Mouse (Mus musculus) layer of hippocampus, adult 9-11 months (tissue): ENCODE measurements around the gene Rbbp8nl.

ENCODE experiments used
- DNase-seq: peaks from one replicate; pipeline ENCODE4 v3.0.0; 2022

Gene Rbbp8nl

DNA sequence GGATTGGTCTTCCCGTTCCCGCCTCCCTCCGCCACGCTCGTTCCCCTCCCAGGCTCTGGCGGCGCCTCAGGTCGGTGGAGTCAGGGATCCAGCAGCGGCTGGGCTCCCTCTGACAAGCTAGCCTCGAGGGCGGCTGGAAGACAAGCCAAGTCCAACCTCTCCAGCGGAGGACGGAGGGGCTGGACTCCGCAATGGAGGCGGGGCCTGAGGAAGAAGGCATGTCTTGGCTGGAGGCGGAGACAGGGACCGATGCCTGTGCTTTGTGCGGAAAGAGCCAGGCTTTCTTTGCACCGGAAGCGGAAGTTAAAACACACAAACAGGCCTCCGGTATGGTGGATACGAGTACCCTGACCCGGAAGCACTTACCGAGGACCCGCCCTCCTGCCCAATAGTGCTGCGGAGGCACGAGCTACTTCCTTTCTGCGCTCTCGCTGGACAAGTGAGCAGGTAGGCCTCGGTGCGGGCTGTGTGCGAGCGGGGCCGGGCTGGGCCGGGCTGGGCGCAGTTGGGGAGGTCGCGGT, 32.6 kb downstream of the Rbbp8nl start, which contains the start of gene Rps21:
Rps21 (plus strand) TSS at position 377 of the 521 bp plus-strand sequence.
- DNase-seq = peak; percentile 99

DNA sequence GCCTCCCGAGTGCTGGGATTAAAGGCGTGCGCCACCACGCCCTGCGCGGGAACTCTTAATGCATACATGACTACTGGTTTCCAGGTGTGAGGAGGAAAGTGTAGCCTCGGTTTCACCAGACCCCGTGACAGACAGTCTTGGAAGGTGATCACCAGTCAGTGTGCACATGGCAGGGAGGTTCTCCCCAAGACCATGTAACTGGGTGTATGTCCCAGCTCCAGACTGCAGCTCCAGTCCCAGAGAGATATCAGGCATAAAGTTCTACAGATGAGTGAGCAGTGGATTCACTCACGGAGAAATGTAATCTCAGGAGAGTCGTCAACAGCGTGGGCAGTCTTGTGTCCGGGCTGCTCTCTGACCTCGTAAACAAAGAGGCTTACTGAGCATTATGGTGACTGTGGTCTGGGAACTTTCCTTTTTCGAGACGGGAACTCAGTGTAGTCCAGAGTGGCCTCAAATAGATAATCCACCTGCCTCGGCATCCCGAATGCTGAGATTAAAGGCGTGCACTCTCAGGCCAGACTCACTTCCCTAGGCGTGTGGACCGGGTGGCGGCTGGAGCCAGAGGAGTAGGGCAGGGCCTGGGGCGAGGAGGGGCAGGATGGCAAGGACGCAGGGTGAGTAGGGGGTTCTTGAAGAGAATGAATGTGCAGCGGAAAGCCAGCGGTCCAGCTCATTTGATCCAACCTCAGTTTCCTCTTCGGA, 33.2 kb downstream of the Rbbp8nl start:
- no peak for DNase-seq

DNA sequence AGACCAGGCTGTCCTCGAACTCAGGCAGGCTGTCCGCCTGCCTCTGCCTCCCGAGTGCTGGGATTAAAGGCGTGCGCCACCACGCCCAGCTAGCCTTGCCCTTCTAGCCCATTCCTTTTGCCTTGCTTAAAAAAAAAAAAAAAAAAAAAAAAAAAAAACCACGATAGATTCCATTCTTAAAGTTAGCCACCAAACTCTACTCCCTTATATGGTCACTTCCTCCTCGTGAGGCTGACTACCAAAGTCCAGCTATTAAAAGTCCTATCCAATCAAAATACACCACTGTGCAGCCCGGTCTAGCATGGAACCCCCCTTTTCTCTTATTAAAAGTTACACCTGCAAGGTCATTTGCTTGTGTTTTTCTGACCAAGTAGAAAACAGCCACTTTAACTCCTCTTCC, 34.0 kb downstream of the Rbbp8nl start:
- DNase-seq = no peak

DNA sequence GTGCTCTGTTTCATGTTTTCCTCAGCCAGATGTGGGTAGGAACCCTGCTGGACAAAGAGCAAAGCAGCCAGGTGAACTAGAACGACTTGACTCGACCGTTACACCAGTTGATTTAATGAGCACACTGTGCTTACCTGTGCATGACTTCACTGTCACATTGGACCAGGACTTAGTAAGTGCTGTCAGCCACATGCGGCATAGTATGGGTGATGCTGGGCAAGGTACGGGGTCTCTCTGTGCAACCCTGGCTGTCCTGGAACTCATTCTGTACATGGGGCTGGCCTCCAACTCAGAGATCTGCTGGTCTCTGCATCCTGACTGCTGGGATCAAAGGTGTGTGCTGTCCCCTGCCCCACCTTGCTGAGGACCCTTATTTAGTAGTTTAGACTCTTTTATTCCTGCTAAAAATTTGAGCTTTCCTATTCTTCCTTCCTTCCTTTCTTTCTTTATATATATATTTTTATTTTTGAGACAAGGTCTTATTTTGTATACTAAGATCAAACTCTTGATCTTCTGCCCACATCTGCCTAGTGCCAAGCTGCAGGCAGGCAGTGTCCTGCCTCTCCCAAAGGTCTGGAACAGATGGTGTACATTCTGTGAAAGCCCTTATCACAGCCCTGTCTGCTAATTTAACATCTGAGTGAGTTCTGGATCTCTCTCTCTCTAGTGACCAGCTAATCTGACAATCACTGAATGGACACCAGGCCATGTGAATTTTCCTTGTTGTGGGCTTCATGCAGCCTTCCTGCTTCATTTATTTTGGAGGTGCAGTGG, 35.1 kb downstream of the Rbbp8nl start:
- no peak for DNase-seq

DNA sequence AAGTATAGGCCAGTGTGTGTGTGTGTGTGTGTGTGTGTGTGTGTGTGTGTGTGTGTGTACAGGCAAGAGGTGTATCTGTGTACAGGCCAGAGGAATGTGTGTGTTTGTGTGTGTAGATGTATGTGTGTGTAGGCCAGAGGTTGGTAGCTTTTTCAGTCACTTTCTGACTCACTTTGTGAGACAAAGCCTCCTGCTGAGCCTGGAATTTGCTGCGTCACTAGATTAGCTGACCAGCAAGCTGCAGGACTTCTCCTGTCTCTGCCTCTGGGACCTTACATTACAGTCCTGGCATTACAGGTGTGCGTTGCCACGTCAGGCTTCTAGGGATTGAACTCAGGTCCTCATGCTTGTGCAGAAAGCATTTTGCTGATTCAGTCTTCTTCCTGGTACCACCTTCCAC, 37.8 kb downstream of the Rbbp8nl start:
- DNase-seq = no peak

DNA sequence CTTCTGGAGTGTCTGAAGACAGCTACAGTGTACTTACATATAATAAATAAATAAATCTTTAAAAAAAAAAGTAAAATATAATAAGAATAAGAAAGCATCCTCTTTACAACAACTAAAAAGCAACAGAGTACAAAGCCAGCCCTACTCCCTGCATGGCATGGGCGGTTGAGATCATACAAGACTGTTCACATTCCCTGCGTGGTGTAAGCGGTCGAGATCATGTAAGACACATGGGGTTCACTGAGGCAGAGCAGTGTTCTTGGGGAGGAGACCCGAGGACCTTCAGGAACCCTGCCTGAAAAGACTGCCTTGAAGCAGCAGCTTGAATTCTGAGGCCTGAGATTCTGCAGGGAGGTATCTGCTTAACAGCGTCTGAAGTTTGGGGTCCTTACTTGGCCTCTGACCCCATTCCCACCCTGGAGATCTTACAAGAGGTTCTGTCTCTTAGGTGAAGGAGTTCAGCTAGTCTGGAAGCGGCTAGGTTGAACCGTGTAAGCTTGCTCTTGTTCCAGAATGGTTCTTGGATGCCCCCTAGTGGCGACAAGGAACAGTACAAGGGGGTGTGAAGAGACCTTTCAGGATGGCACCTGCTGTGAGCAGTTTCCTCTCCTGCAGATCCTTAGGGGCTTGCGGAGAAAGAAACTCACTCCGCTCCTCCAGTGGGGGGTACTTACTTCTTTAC, 38.6 kb downstream of the Rbbp8nl start:
- no peak for DNase-seq

DNA sequence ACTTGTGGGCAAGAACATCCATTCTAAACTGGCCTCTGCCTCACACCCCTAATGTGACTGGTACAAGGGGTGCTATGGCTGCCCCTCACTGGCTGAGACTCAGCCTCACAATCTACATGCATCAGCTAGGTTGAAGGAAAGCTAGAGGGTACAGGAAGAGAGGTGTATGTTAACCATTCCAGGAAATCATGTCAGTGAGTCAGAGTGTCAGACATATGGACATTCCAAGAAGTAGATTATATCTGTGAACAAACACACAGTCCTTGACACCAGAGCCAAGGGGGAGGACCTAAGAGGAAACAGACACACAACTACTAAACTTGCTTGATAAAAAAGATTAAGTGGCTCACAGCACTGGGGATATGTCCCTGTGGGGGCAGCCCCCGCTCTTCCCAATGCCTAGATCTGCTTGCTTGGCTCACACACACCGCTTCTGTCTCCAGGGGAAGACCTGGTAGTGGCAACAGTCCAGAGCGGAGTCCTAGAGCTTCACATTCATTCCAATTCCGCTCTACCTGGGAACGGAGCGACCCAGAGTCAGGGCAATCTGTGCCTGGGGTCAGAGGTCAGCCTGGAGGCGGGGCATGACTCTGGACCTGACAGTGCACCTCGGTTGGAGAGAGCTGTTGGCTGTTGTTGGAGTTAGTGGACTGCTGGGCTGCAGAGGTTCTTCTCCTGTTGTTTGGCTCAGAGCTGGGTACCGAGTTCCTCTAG, 40.6 kb downstream of the Rbbp8nl start:
- DNase-seq = no peak

DNA sequence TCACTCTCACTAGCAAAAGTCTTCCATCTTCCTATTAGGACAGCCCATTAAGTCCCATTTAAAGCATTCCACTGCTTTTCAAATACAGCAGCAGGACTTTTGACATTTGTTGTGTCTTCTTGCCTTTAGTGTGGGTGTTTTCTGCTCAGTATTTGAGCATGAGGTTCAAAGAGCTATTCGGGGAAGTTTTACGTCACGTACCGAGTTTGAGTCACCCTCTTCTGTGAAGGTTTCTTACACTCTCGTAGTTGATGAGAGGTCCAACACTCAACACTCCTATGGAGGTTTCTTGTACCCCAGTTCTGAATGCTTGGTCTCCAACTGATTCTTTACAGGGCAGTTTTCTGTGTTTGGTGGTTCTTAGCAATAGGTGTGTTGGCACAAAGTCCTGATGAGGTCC, 41.8 kb downstream of the Rbbp8nl start:
- DNase-seq = no peak

DNA sequence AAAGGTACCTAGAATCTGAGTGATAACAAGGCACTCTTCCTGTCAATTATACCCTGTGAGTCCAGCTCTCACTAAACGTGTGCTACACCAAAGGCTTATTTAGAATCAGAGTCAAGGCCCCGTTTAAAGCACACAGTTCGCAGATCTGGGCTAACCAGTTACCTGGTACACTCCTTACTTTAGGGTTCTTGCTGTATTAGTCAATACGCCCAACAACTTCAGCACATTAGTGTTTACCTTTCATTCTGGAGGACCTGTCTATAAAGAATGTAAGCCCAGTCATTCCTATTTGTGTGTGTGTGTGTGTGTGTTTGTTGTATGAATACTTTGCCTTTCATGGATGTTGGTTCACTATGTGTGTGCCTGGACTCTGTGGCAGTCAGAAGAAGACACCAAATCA, 46.6 kb downstream of the Rbbp8nl start:
- DNase-seq = no peak

DNA sequence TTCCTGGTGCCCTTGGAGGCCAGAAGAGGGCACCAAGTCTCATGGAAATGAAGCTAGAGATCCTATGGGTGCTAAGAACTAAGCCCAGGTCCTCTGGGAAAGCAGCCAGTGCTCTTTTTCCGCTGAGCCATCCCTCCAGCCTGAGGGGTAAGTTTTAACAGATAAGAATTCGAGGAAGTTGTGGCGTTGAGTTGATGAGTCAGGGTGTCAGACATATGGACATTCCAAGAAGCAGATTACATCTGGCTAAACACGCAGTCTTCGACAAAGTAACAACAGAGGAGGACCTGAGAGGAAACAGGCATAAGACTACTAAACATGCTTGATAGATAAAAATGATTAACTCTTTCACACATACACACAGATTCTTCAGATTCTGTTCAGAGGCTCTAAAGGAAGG, 51.1 kb downstream of the Rbbp8nl start:
- DNase-seq = no peak

DNA sequence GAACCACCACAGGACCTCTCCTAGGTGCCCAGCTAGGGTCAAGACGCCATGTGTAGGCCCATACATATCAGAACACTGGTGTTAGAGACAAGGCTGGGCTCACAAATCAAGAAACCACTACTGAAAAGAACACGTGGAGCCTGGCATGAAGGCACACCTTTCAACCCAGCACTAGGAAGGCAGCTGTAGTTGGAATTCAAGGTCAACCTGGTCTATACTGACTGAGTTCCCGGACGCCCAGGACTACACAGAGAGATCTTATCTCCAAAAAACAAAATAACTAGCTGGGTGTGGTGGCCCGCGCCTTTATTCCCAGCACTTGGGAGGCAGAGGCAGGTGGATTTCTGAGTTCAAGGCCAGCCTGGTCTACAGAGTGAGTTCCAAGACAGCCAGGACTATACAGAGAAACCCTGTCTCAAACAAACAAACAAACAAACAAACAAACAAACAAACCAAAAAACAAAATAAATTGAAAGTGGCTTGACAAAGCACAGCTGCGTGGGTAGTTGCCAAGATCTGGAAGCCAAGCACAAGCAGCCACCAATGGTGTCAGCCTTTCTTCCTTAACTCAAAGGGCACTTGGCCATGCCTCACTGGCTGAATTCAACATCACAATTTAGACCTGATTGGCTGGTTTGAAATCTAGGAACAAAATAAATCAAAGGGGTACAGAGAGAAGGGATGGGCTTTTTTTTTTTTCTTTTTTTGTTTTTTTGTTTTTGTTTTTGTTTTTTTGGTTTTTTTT, 51.9 kb downstream of the Rbbp8nl start:
- no peak for DNase-seq

DNA sequence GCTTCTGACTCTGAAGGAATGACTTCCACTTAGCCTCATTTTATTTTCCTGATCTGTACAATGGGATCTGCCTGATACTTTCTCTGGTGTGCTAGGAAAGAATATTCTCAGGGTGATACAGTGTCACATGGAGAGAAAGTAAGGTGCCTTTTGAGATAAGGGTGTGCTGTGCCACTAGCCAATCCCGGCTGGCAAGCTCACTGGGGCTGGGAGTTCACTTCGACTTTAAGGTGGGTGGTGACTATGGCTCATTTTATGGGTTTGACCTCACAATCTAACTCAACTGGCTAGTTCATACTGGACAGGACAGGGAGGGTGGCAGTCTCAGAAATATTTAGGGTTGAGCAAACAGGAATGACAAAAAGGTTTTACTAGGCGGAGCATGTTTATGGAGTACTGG, 52.7 kb downstream of the Rbbp8nl start:
- DNase-seq = no peak

DNA sequence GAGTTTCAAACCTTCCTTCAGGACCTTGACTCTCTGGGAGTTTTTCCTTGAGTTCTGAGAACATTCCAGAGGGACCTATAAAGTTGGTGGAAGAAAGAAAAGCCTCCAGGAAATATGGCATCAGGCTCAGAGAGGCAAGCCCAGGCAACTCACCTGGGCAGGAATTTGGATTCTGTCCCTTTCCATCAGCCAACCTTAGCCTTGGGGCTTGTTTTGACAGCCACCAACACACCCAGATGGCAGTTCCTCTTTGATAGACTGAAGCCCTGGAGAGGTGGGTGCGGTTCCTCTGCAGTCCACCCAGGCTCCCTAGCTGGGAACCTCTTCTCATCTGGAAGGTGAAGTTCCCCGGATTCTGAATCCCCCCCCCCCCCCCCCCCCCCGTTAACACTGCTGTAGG, 53.2 kb downstream of the Rbbp8nl start:
- no peak for DNase-seq

DNA sequence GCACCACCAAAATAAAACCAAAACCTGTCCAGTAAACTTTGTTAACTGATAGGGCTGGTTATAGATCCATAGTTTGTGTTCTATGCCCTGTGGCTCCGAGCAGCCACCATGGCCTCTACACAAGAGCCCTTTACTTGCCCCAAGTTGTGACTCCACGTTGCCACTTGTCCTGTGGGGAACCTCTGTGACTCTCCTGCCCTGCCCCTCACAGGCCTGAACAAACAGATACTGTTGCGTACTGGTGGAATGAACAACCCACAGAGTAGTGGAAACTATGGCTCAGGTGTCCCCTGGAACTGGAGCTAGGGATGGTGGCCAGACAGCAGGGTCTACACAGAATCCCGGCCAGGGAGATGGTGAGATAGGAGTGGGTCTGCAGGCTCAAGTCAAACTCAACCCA, 53.9 kb downstream of the Rbbp8nl start:
- DNase-seq = no peak

DNA sequence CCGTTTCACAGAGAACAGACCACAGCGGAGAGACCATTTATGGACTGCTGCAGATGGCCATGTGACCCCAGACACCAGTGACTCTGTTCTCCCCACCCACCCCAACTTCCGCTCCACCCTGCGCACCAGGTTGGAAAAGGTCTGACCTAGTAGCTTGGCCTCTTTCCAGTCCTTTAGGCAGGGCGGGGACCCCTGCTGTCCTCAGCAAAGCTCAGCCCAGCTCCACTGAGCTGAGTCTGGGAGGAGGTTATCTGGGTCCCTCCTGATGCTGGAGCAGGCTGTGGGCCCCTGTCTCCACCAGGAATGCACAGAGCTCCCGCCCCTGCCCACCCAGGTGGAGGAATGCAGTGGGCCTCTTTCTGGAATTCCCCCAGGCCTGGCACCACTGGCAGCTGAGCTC, 54.7 kb downstream of the Rbbp8nl start:
- no peak for DNase-seq

DNA sequence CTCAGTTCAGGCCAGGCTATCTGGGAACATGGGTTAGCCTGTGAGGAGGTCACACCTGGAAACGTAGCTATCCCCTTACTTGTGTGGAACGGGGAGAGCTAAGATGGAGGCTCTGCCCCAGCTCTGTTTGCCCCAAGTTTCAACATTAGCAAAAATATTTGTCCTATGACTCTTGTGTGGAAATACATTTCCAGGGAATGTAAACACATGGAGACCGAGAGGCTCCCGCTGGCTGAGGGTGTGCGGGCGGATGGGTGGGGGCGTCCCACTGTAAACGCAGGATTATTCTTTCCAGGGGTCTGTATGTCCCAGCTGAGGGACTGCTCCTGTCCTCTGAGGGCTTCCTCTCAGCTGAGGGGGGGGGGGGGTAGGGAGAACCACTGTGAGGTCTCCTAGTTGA, 55.3 kb downstream of the Rbbp8nl start:
- no peak for DNase-seq

DNA sequence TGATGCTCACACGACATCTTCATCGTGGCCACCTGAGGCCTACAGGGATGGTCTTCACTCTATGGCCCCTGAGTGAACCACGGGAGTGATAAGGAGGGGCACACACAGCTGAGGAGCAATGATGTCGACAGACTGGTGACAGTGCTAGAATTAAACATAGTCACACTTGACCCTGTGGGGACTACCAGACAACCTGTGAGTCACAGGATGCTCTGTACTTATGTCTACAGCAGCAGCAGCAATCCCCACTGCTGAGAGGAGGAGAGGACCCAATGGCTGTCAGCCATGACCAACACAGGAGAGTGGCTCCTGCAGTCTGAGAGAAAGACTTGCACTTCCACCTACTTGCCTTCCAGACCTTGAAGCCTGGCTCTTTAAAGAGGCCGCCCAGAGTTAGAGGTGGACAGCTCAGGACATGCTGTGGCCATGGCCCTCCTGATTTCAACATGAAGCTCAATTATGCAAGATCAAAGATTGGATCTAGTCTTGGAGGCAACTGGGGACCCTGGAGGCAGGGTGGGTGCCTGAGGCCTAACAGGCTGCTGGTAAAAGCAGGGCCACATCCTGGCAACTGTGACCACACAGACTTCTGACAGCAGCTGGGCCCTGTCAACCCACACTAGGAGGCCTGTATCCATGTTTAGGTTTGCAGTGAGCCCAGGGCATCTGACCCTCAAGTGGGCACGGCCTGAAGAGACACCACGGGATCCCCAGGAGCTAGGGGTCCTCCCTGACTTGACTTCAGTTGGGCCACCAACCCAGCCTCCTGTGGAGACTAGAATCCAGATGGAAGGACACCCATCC, 56.4 kb downstream of the Rbbp8nl start:
- DNase-seq = no peak

DNA sequence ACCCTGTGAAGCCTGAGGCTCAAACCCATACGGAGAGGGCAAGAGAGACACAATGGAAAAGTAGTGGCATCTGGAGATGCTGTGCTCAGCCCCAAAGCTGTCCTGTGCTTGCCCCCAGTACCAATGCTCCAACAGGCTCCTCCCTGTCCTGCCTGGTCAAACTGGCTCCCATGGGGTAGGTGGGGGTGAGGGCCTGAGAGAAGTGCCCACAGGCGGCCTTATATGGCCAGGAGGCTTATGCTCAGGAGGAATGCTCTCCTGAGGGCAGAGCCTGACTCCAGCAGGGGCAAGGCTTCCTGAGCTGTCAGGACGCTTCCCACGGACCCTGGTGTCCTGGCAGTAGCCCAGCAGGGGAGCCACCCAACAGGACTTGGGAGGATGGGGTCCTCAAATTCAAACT, 59.2 kb downstream of the Rbbp8nl start:
- no peak for DNase-seq

DNA sequence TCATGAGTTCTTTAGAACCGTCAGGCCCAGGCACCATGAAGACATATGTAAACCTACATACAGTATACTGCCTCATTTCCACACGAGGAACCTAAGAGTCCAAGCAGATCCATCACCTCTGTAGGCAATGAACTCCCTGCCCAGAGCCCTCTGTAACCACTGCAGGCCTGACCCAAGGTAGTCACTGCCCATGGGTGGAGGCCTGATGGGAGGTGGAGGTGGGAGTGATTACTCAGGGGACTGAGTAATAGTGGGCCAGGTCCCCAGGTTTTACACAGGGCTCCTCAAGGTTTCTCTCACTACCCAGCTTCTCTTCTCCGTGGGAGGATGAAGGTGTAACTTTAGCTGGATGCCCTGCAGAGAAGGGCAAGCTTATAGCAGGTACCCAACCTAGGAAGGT, 60.5 kb downstream of the Rbbp8nl start:
- DNase-seq = no peak

DNA sequence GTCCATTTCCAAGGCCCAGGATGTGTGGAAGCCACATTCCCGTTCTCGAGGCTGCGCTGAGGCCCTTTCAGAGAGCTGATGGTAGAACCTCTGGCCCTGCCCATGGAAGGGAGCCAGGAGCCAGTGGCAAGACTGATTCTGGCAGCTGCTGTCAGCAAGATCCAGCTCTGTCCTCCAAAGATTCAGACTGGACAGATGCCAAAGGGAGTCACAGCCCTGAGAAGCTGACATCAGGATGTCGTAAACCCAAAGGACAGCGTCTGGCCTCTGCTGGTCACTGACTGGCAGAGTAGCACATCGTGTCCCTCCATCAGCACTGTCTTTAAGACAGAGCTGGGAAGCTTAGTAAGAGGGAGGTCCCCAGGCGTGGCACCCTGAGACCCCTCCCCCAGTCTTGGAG, 61.1 kb downstream of the Rbbp8nl start:
- DNase-seq = no peak

DNA sequence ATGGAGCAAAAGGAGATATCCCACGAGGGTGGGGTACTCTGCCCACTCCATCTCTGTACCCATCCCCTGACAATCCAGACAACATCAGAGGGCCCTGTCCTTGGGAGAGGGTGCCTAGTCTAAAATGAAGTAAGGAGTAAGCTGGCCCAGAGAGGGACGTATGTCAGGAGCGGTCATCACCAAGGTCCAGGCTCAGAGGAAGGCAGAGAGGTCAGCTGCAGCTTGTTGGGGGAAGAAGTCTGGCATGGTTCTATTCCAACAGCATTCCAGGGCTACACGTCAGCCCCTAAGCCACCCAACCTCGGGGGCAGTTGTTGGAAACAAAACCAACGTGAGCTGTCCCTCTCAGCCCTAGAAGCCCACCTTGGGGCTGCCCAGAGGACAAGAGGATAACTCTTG, 61.6 kb downstream of the Rbbp8nl start:
- DNase-seq = no peak
